Mouse (Mus musculus) forebrain, embryonic 12.5 days (tissue): ENCODE data around the gene Pde2a. TPM values are rescaled to one million over a fixed set of nuclear protein-coding genes. Genes with fewer than 3 reads are reported as not detected.

ENCODE experiments used
- ATAC-seq: fragments of 200-750 bp; cut with Nextera tagmentation; 2 replicates; pipeline ENCODE4 v1.8.0; 2017; ENCODE audit warnings: moderate TSS enrichment; ENCODE audit not compliant: low FRiP score
- H3K27ac ChIP-seq: fragments of 300-500 bp; sonication (generic); 2 replicates; pipeline ENCODE4 v1.5.1; 2016; ENCODE audit warnings: mild to moderate bottlenecking
- H3K27me3 ChIP-seq: fragments of 300-500 bp; sonication (generic); 2 replicates; pipeline ENCODE4 v1.6.1; 2016; ENCODE audit warnings: mild to moderate bottlenecking
- H3K36me3 ChIP-seq: fragments of 300-500 bp; sonication (generic); replicated peaks from 2 replicates; pipeline ENCODE4 v1.6.1; 2016; ENCODE audit warnings: mild to moderate bottlenecking
- H3K4me1 ChIP-seq: fragments of 300-500 bp; sonication (generic); 2 replicates; pipeline ENCODE4 v1.6.1; 2016
- H3K4me2 ChIP-seq: fragments of 300-500 bp; sonication (generic); 2 replicates; pipeline ENCODE4 v1.6.1; 2016; ENCODE audit warnings: mild to moderate bottlenecking, moderate library complexity
- H3K4me3 ChIP-seq: fragments of 300-500 bp; sonication (generic); replicated peaks from 2 replicates; pipeline ENCODE4 v1.5.1; 2016; ENCODE audit warnings: mild to moderate bottlenecking
- H3K9ac ChIP-seq: fragments of 300-500 bp; sonication (generic); 2 replicates; pipeline ENCODE4 v1.6.1; 2016; ENCODE audit warnings: mild to moderate bottlenecking
- H3K9me3 ChIP-seq: fragments of 300-500 bp; sonication (generic); 2 replicates; pipeline ENCODE4 v1.6.1; 2016
- WGBS: fragments of 180-500 bp; shearing (Covaris S2); methylation state at CpG from one replicate; pipeline ENCODE4 v1.1.7; 2016; 5-methylcytosine and 5-hydroxymethylcytosine counted together
- polyA plus RNA-seq: library from polyadenylated mRNA; unstranded; fragments of >200 nt; fragmentation: Nextera tagmentation; extraction: Ambion mirVana; gene quantifications from 2 replicates; pipeline ENCODE4 v1.2.1, GENCODE M21; 2016

Gene Pde2a
- polyA plus RNA-seq, 1 experiment from 2014 or later = 23.1 TPM

- H3K4me3 ChIP-seq = no peak overlapping the region
- H3K27me3 ChIP-seq = peaks cover 23% of the 10 kb centered on the region
- ATAC-seq = no peak
- H3K27ac ChIP-seq = no peak overlapping the region
- H3K9me3 ChIP-seq = no peaks in the 10 kb centered on the region
- H3K4me2 ChIP-seq = no peak overlapping the region
- WGBS = 69% methylated on average over 5 of the region's 5 CpGs
- no peaks in the 10 kb centered on the region for H3K36me3 ChIP-seq
- no peak overlapping the region for H3K9ac ChIP-seq
- peaks cover 14% of the 10 kb centered on the region for H3K4me1 ChIP-seq
These were observed 35.8 kb downstream of the Pde2a start for GRCm38 (mm10) chr7:101457283-101457682.

GRCm38 (mm10) chr7:101457801-101458200, 36.3 kb downstream of the Pde2a start:
- no peak for ATAC-seq
- WGBS = 78% methylated on average over 8 of the region's 8 CpGs
- Histone ChIP-seq H3K9me3 (no peaks in the 10 kb centered on the region), H3K27ac (no peak overlapping the region), H3K4me1 (peaks cover 19% of the 10 kb centered on the region), H3K4me3 (no peak overlapping the region), H3K36me3 (no peaks in the 10 kb centered on the region), H3K9ac (no peak overlapping the region), H3K4me2 (no peak overlapping the region), H3K27me3 (peaks cover 18% of the 10 kb centered on the region)

GRCm38 (mm10) chr7:101458278-101458781, 36.8 kb downstream of the Pde2a start:
- WGBS = 79% methylated on average over 4 of the region's 4 CpGs
- H3K27ac ChIP-seq = no peak overlapping the region
- H3K4me1 ChIP-seq = peaks cover 23% of the 10 kb centered on the region
- H3K4me2 ChIP-seq = no peak overlapping the region
- no peak for ATAC-seq
- H3K4me3 ChIP-seq = no peak overlapping the region
- H3K36me3 ChIP-seq = no peaks in the 10 kb centered on the region
- H3K27me3 ChIP-seq = peaks cover 12% of the 10 kb centered on the region; the same call in 1 of the 2 replicates
- no peaks in the 10 kb centered on the region for H3K9me3 ChIP-seq
- no peak overlapping the region for H3K9ac ChIP-seq

DNA sequence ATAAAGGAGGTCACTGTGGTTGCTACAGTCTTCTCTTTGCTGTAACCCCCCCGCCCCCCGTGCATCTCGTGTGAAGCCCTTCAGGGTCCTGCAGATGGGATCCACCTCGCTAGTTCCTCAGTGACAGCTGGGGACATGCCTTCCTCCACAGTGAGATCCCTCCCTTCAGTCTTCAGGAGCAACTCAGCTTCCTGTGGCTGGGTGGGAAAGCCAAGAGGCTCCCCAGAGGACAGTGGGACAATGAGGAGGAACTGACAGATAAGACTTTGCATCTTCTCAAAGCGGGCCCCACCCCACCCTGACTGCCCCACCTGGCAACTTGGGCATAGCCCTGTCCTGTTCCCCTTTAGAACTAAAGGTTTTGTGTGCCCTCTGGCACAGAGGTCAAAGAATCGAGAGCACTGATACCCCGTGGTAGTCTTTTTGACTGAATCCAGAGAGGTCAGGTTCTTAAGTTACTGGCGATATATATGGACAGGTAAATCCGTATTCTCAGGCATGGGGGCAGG, 37.9 kb downstream of the Pde2a start:
- Histone ChIP-seq H3K27me3 (peaks cover 4% of the 10 kb centered on the region; the same call in 1 of the 2 replicates), H3K4me1 (peaks cover 26% of the 10 kb centered on the region)
- no peak for ATAC-seq

GRCm38 (mm10) chr7:101459923-101460607, 38.6 kb downstream of the Pde2a start:
- no peaks in the 10 kb centered on the region for H3K36me3 ChIP-seq
- H3K4me3 ChIP-seq = no peak overlapping the region
- H3K9me3 ChIP-seq = no peaks in the 10 kb centered on the region
- no peak overlapping the region for H3K4me2 ChIP-seq
- no peak for ATAC-seq
- H3K27me3 ChIP-seq = peaks cover 4% of the 10 kb centered on the region; the same call in 1 of the 2 replicates
- no peak overlapping the region for H3K9ac ChIP-seq
- WGBS = 63% methylated on average over 10 of the region's 10 CpGs
- no peak overlapping the region for H3K27ac ChIP-seq
- H3K4me1 ChIP-seq = peaks cover 29% of the 10 kb centered on the region

More for the DNA sequence above, 37.9 kb downstream of the Pde2a start:
- Histone ChIP-seq H3K9ac (no peak overlapping the region), H3K27ac (no peak overlapping the region), H3K9me3 (no peaks in the 10 kb centered on the region), H3K36me3 (no peaks in the 10 kb centered on the region), H3K4me2 (no peak overlapping the region), H3K4me3 (no peak overlapping the region)
- 81% methylated on average over 9 of the region's 9 CpGs for WGBS

DNA sequence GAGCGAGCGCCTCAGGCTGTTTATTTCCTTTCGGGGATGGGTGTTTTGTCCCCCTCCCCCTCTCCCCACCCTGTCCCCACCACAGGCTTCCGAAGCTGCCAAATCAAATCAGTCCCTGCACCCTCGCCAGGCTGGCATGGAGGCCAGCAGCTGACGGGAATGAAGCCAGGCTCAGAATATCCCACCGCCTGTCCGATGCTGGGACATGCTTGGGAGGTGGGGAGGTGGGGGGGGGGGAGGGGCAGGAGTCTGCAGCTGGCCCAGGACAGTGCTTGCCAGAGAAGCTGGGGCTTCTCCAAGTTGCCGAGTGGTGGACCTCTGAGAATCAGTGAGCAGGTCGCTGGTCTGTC, 39.1 kb downstream of the Pde2a start:
- no peak overlapping the region for H3K9ac ChIP-seq
- H3K4me3 ChIP-seq = no peak overlapping the region
- no peak overlapping the region for H3K4me2 ChIP-seq
- ATAC-seq = no peak
- no peaks in the 10 kb centered on the region for H3K36me3 ChIP-seq
- peaks cover 4% of the 10 kb centered on the region; the same call in 1 of the 2 replicates for H3K27me3 ChIP-seq
- H3K9me3 ChIP-seq = no peaks in the 10 kb centered on the region
- 51% methylated on average over 10 of the region's 10 CpGs for WGBS
- no peak overlapping the region for H3K27ac ChIP-seq
- H3K4me1 ChIP-seq = peaks cover 32% of the 10 kb centered on the region

DNA sequence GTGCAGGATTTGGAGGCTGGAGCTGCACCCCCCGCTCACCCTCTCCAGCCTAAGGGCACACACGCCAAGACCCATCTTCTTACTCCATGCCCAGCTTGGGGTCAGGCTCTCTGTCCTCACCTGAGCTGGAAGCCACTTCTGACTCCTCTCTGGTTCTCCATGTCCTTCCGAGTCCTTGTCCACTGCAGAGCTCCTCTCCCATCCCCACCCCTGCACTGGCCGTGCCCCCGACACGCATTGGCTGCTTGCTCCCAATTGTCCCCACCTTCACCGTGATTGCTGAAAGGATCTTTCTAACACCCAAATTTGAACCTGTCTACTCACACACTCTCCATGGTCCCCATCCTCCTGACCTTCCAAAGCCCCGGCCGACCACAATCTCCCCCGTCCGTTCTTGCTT, 40.1 kb downstream of the Pde2a start:
- Histone ChIP-seq H3K36me3 (no peaks in the 10 kb centered on the region), H3K4me3 (no peak overlapping the region), H3K27me3 (peaks cover 4% of the 10 kb centered on the region; the same call in 1 of the 2 replicates), H3K4me1 (peaks cover 32% of the 10 kb centered on the region), H3K27ac (no peak overlapping the region), H3K9me3 (no peaks in the 10 kb centered on the region), H3K4me2 (no peak overlapping the region), H3K9ac (no peak overlapping the region)
- 85% methylated on average over 10 of the region's 11 CpGs for WGBS
- ATAC-seq = no peak

- Histone ChIP-seq H3K4me1 (peaks cover 29% of the 10 kb centered on the region), H3K4me2 (no peak overlapping the region), H3K4me3 (no peak overlapping the region), H3K9ac (no peak overlapping the region), H3K36me3 (no peaks in the 10 kb centered on the region), H3K27ac (0 out of 2 replicates have a peak overlapping the region, but pooled peaks have one; percentile 8), H3K9me3 (no peaks in the 10 kb centered on the region), H3K27me3 (peaks cover 4% of the 10 kb centered on the region; the same call in 1 of the 2 replicates)
- WGBS = 79% methylated on average over 14 of the region's 14 CpGs
- no peak for ATAC-seq
These were observed 41.0 kb downstream of the Pde2a start for GRCm38 (mm10) chr7:101462327-101463068.

DNA sequence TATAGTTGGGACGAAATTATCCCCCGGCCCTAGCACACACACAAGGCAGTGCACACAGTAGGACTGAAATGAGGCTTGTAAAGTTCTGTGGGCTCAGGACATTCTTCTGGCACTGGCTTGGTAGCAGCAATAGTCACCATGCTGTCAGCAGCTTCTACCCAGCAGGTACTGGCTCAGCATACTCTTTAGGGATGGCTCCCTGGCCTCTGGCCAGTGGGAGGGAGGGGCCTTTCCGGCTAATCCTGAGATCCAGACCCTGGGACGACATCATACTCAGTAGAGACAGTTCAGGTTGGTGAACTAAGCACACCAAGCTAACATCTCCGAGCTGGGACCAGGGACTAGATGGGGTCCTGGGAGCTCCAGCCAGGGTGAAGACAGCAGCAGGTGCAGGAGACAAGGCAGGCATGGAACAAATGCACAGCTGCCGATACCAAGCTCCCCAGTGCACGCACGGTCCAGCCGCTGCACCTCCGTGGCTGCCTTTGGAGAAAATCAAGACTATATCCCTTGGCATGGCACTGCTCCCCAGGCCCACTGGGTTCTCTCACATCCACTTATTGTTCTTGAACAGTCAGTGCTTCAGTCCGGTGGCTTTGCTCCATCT, 42.3 kb downstream of the Pde2a start:
- Histone ChIP-seq H3K9me3 (no peaks in the 10 kb centered on the region), H3K9ac (no peak overlapping the region), H3K4me1 (peaks cover 29% of the 10 kb centered on the region), H3K27ac (no peak overlapping the region), H3K4me3 (no peak overlapping the region), H3K27me3 (no peaks in the 10 kb centered on the region), H3K4me2 (no peak overlapping the region), H3K36me3 (no peaks in the 10 kb centered on the region)
- 73% methylated on average over 11 of the region's 11 CpGs for WGBS
- no peak for ATAC-seq

DNA sequence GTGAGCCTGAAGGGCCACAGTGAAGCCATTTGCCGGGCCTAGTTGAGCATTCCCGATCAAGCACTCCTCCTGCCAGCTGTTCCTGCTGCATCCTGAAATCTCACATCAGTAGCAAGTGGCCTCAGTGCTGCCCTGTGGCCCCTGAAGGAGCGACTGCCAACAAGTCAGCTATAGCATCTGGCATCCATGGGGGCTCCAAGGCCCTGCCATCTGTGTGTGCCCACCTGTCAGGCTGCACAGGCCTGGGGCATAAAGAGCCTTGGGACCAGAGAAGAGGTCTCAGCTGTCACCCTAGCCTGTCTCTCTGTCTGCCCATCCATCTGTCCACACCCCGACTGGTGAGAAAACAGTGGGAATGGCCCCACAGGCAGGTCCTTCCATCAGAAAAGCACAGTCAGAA, 43.4 kb downstream of the Pde2a start:
- Histone ChIP-seq H3K27ac (no peak overlapping the region), H3K27me3 (no peaks in the 10 kb centered on the region), H3K9me3 (no peaks in the 10 kb centered on the region), H3K9ac (no peak overlapping the region), H3K4me2 (no peak overlapping the region), H3K4me1 (peaks cover 27% of the 10 kb centered on the region), H3K36me3 (no peaks in the 10 kb centered on the region), H3K4me3 (no peak overlapping the region)
- 82% methylated on average over 4 of the region's 4 CpGs for WGBS
- ATAC-seq = no peak

- Histone ChIP-seq H3K27me3 (no peaks in the 10 kb centered on the region), H3K27ac (no peak overlapping the region), H3K36me3 (no peaks in the 10 kb centered on the region), H3K9me3 (no peaks in the 10 kb centered on the region), H3K9ac (no peak overlapping the region), H3K4me2 (no peak overlapping the region), H3K4me3 (no peak overlapping the region), H3K4me1 (peaks cover 23% of the 10 kb centered on the region)
- 54% methylated on average over 14 of the region's 14 CpGs for WGBS
- no peak for ATAC-seq
These were observed 43.9 kb downstream of the Pde2a start for GRCm38 (mm10) chr7:101465392-101465791.

GRCm38 (mm10) chr7:101465850-101466580, 44.5 kb downstream of the Pde2a start:
- H3K27ac ChIP-seq = no peak overlapping the region
- no peak overlapping the region for H3K4me2 ChIP-seq
- H3K9ac ChIP-seq = no peak overlapping the region
- 91% methylated on average over 8 of the region's 8 CpGs for WGBS
- H3K4me1 ChIP-seq = peaks cover 20% of the 10 kb centered on the region
- H3K9me3 ChIP-seq = no peaks in the 10 kb centered on the region
- H3K27me3 ChIP-seq = no peaks in the 10 kb centered on the region
- no peaks in the 10 kb centered on the region for H3K36me3 ChIP-seq
- ATAC-seq = no peak
- no peak overlapping the region for H3K4me3 ChIP-seq
